ENCODE assay signal across 9 mouse cellular contexts in genomic region chr7:122670873-122671641, GRCm38 (mm10). TPM values are rescaled to one million over a fixed set of nuclear protein-coding genes. Genes with fewer than 3 reads are reported as not detected.
DNase-seq lines count a peak whose midpoint lies in the region; ATAC-seq and TF ChIP-seq lines count a peak whose summit lies in the region.
"Had no signal": no experiment of that assay in that cellular context is flagged by ENCODE, and none has a peak within 500 bp of the region (broad histone marks: within the 10 kb centered on the region; RNA-seq: fewer than 3 reads in every experiment).

No protein-coding gene starts in this region.

- H3K4me3 ChIP-seq in hindbrain, embryonic 14.5 days (replicated peaks; ENCODE audit: low read length) = peak overlapping the region; percentile 40
- H3K4me3 ChIP-seq: liver, embryonic 15.5 days had no signal

- H3K9ac ChIP-seq in hindbrain, embryonic 14.5 days = peak overlapping the region; percentile 42
- H3K9ac ChIP-seq: liver, embryonic 15.5 days had no signal

- no peaks in the 10 kb centered on the region; the same call in 1 of the 2 replicates for H3K4me1 ChIP-seq in hindbrain, embryonic 14.5 days (replicated peaks; ENCODE audit: control insufficient read depth, insufficient read depth, low read length)
- H3K4me1 ChIP-seq: liver, embryonic 15.5 days had no signal

- 5% methylated on average over 45 of the region's 45 CpGs for whole genome bisulfite sequencing in hindbrain, embryonic 14.5 days

- H3K36me3 ChIP-seq in hindbrain, embryonic 14.5 days (replicated peaks; ENCODE audit: control insufficient read depth, insufficient read depth) = no peaks in the 10 kb centered on the region
- H3K36me3 ChIP-seq: liver, embryonic 15.5 days had no signal

- H3K9me3 ChIP-seq in hindbrain, embryonic 14.5 days (ENCODE audit: control insufficient read depth, low read length) = no peaks in the 10 kb centered on the region
- H3K9me3 ChIP-seq: liver, embryonic 15.5 days had no signal

- TF ChIP-seq CTCF in Patski (IDR thresholded peaks at IDR 0.05) = no peak

- in situ Hi-C loops in Patski (cut with MboI; ENCODE audit: low pct_unique_long_range_greater_than_20kb) = no loop called here

- POLR2A ChIA-PET in Patski (lab: Charles Lee) = no interaction called here

- H3K27me3 ChIP-seq in Patski = peaks cover 5% of the 10 kb centered on the region
- peaks cover 5% of the 10 kb centered on the region; the same call in 1 of the 2 replicates for H3K27me3 ChIP-seq in hindbrain, embryonic 14.5 days (ENCODE audit: control insufficient read depth, insufficient read depth, low read length)
- H3K27me3 ChIP-seq: liver, embryonic 15.5 days had no signal

- peak overlapping the region; percentile 78 for H3K4me2 ChIP-seq in hindbrain, embryonic 14.5 days (replicated peaks)
- H3K4me2 ChIP-seq: liver, embryonic 15.5 days had no signal

- H3K27ac ChIP-seq in hindbrain, embryonic 14.5 days = peak overlapping the region; percentile 15
- H3K27ac ChIP-seq: liver, embryonic 15.5 days had no signal

- peak; percentile 27 for DNase-seq in Patski (ENCODE audit: low read depth, low spot score)
- peak; percentile 34 to 64 for DNase-seq in cerebellum, postnatal 25 days
- peak; percentile 28 for DNase-seq in gastrocnemius, adult 18-20 months (ENCODE audit: low spot score)
- peak; percentile 79 for DNase-seq in hindbrain, embryonic 14.5 days (ENCODE audit: low spot score)
- peak; percentile 76 to 80 for DNase-seq in layer of hippocampus, postnatal 14 days (ENCODE audit: low spot score in 2 of 2)
- DNase-seq in lung, postnatal 14 days = peak; percentile 94
- peak; percentile 94 for DNase-seq in retina, postnatal 1 day
- peak; percentile 93 for DNase-seq in thymus, postnatal 4 days

- CTCF ChIA-PET in Patski (lab: Charles Lee) = no interaction called here

- peak; percentile 35 for ATAC-seq in Patski
- ATAC-seq in hindbrain, embryonic 14.5 days (ENCODE audit: low FRiP score) = peak; percentile 73

RNA-seq across cellular contexts. Expression of gene Cacng3, which starts 0.8 kb away (rescaled TPM):
- not detected for polyA plus RNA-seq in Patski (2021)
- not detected for total RNA-seq in gastrocnemius, adult 18-20 months (2021)
- polyA plus RNA-seq in hindbrain, embryonic 14.5 days (2014; fragmentation: Nextera tagmentation; extraction: Ambion mirVana) = 22.1 and 26.6 TPM in 2 replicates
- 10 to 100 TPM; 44.7 to 47.4 TPM for total RNA-seq in layer of hippocampus, postnatal 14 days (2021)

Comparison
In these comparisons a context has a peak if more than half of its experiments do, and no peak if none do; other contexts are left out.
1. Peak in every context shown above with its lines: DNase-seq, ATAC-seq, H3K4me3 ChIP-seq and H3K27ac ChIP-seq.
2. DNase-seq: peak in every context shown above with its lines; median percentile 94 in lung, postnatal 14 days; 94 in retina, postnatal 1 day; 93 in thymus, postnatal 4 days; 79 in hindbrain, embryonic 14.5 days; 78 in layer of hippocampus, postnatal 14 days; 49 in cerebellum, postnatal 25 days; 28 in gastrocnemius, adult 18-20 months; 27 in Patski.
3. RNA of gene Cacng3, which starts 0.8 kb away (total RNA-seq): 44.7 to 47.4 TPM in layer of hippocampus, postnatal 14 days; not detected in gastrocnemius, adult 18-20 months; every median in the first group is over 10 times any median in the second.